Mouse (Mus musculus): ENCODE results near the gene Prg2. TPM values are rescaled to one million over a fixed set of nuclear protein-coding genes. Genes with fewer than 3 reads are reported as not detected.
A peak's percentile ranks its signal among the peaks of the same experiment; 100 is the strongest.

Gene Prg2
- polyA plus RNA-seq, 1 experiment from 2014 or later, result not detected

- no peak overlapping the region for H3K9ac ChIP-seq
- H3K4me2 ChIP-seq, result no peak overlapping the region
- no peaks in the 10 kb centered on the region for H3K4me1 ChIP-seq
- ATAC-seq, result peak; percentile 48; the same call in 1 of the 2 replicates
- no peaks in the 10 kb centered on the region for H3K9me3 ChIP-seq (replicated peaks)
- H3K27ac ChIP-seq, result no peak overlapping the region
- H3K36me3 ChIP-seq (ENCODE audit: poor library complexity, severe bottlenecking), result no peaks in the 10 kb centered on the region
- H3K4me3 ChIP-seq, result no peak overlapping the region
- no peaks in the 10 kb centered on the region for H3K27me3 ChIP-seq
- WGBS, result 87% methylated on average over 3 of the region's 3 CpGs
Observed at GRCm38 (mm10) chr2:84947154-84947771, 33.0 kb upstream of the Prg2 start.

GRCm38 (mm10) chr2:84948252-84948651 lies 32.0 kb upstream of the Prg2 start:
- Histone ChIP-seq H3K4me3 (no peak overlapping the region), H3K27ac (no peak overlapping the region), H3K9ac (no peak overlapping the region), H3K9me3 (replicated peaks) (no peaks in the 10 kb centered on the region), H3K4me2 (no peak overlapping the region), H3K27me3 (no peaks in the 10 kb centered on the region), H3K4me1 (no peaks in the 10 kb centered on the region), H3K36me3 (ENCODE audit: poor library complexity, severe bottlenecking) (no peaks in the 10 kb centered on the region)
- no peak for ATAC-seq
- WGBS, result 86% methylated on average over 7 of the region's 7 CpGs

GRCm38 (mm10) chr2:84948721-84949120 lies 31.5 kb upstream of the Prg2 start:
- Histone ChIP-seq H3K4me2 (no peak overlapping the region), H3K4me3 (no peak overlapping the region), H3K9ac (no peak overlapping the region), H3K4me1 (no peaks in the 10 kb centered on the region), H3K27ac (no peak overlapping the region), H3K27me3 (no peaks in the 10 kb centered on the region), H3K36me3 (ENCODE audit: poor library complexity, severe bottlenecking) (no peaks in the 10 kb centered on the region), H3K9me3 (replicated peaks) (no peaks in the 10 kb centered on the region)
- 0 out of 2 replicates have a peak, but pooled peaks have one; percentile 11 for ATAC-seq
- WGBS, result 90% methylated on average over 2 of the region's 2 CpGs

- Histone ChIP-seq H3K4me3 (no peak overlapping the region), H3K27me3 (no peaks in the 10 kb centered on the region), H3K4me1 (no peaks in the 10 kb centered on the region), H3K9ac (no peak overlapping the region), H3K9me3 (replicated peaks) (no peaks in the 10 kb centered on the region), H3K36me3 (ENCODE audit: poor library complexity, severe bottlenecking) (no peaks in the 10 kb centered on the region), H3K27ac (no peak overlapping the region), H3K4me2 (no peak overlapping the region)
- no peak for ATAC-seq
- 92% methylated on average over 8 of the region's 8 CpGs for WGBS
Observed at GRCm38 (mm10) chr2:84951027-84951426, 29.2 kb upstream of the Prg2 start.

GRCm38 (mm10) chr2:84952251-84952650 lies 28.0 kb upstream of the Prg2 start:
- 92% methylated on average over 1 of the region's 1 CpGs for WGBS
- no peaks in the 10 kb centered on the region for H3K36me3 ChIP-seq (ENCODE audit: poor library complexity, severe bottlenecking)
- no peak overlapping the region for H3K9ac ChIP-seq

GRCm38 (mm10) chr2:84952693-84953092 lies 27.6 kb upstream of the Prg2 start:
- ATAC-seq, result no peak

More at GRCm38 (mm10) chr2:84952251-84952650, 28.0 kb upstream of the Prg2 start:
- Histone ChIP-seq H3K27me3 (no peaks in the 10 kb centered on the region), H3K27ac (no peak overlapping the region), H3K4me1 (no peaks in the 10 kb centered on the region), H3K4me3 (no peak overlapping the region), H3K4me2 (no peak overlapping the region), H3K9me3 (replicated peaks) (no peaks in the 10 kb centered on the region)
- no peak for ATAC-seq

GRCm38 (mm10) chr2:84955435-84955834 lies 24.8 kb upstream of the Prg2 start:
- H3K4me3 ChIP-seq, result no peak overlapping the region
- no peaks in the 10 kb centered on the region for H3K27me3 ChIP-seq
- H3K27ac ChIP-seq, result no peak overlapping the region
- ATAC-seq, result no peak
- H3K9ac ChIP-seq, result no peak overlapping the region
- no peaks in the 10 kb centered on the region for H3K36me3 ChIP-seq (ENCODE audit: poor library complexity, severe bottlenecking)
- 91% methylated on average over 9 of the region's 9 CpGs for whole genome bisulfite sequencing
- H3K4me2 ChIP-seq, result no peak overlapping the region
- no peaks in the 10 kb centered on the region for H3K4me1 ChIP-seq
- H3K9me3 ChIP-seq (replicated peaks), result no peaks in the 10 kb centered on the region

More at GRCm38 (mm10) chr2:84952693-84953092, 27.6 kb upstream of the Prg2 start:
- Histone ChIP-seq H3K27ac (no peak overlapping the region), H3K4me3 (no peak overlapping the region), H3K9ac (no peak overlapping the region), H3K36me3 (ENCODE audit: poor library complexity, severe bottlenecking) (no peaks in the 10 kb centered on the region), H3K9me3 (replicated peaks) (no peaks in the 10 kb centered on the region), H3K27me3 (no peaks in the 10 kb centered on the region), H3K4me1 (no peaks in the 10 kb centered on the region), H3K4me2 (no peak overlapping the region)
- WGBS, result 84% methylated on average over 4 of the region's 4 CpGs

- no peaks in the 10 kb centered on the region for H3K4me1 ChIP-seq
- H3K4me3 ChIP-seq, result no peak overlapping the region
- H3K9ac ChIP-seq, result no peak overlapping the region
- H3K36me3 ChIP-seq (ENCODE audit: poor library complexity, severe bottlenecking), result no peaks in the 10 kb centered on the region
- H3K9me3 ChIP-seq (replicated peaks), result no peaks in the 10 kb centered on the region
- H3K4me2 ChIP-seq, result no peak overlapping the region
- 0 out of 2 replicates have a peak, but pooled peaks have one; percentile 3 for ATAC-seq
- H3K27me3 ChIP-seq, result no peaks in the 10 kb centered on the region
- no peak overlapping the region for H3K27ac ChIP-seq
- WGBS, result 57% methylated on average over 5 of the region's 5 CpGs
Observed at GRCm38 (mm10) chr2:84956274-84956673, 24.0 kb upstream of the Prg2 start.

GRCm38 (mm10) chr2:84958588-84959264 lies 21.5 kb upstream of the Prg2 start:
- no peaks in the 10 kb centered on the region for H3K4me1 ChIP-seq
- H3K27me3 ChIP-seq, result no peaks in the 10 kb centered on the region
- no peak overlapping the region for H3K4me2 ChIP-seq
- no peak for ATAC-seq
- H3K9me3 ChIP-seq (replicated peaks), result no peaks in the 10 kb centered on the region
- H3K9ac ChIP-seq, result no peak overlapping the region
- no peak overlapping the region for H3K4me3 ChIP-seq
- 89% methylated on average over 11 of the region's 11 CpGs for WGBS
- H3K27ac ChIP-seq, result no peak overlapping the region
- no peaks in the 10 kb centered on the region for H3K36me3 ChIP-seq (ENCODE audit: poor library complexity, severe bottlenecking)

- Histone ChIP-seq H3K36me3 (ENCODE audit: poor library complexity, severe bottlenecking) (no peaks in the 10 kb centered on the region), H3K9ac (no peak overlapping the region), H3K27ac (no peak overlapping the region), H3K4me1 (no peaks in the 10 kb centered on the region), H3K4me2 (no peak overlapping the region), H3K9me3 (replicated peaks) (no peaks in the 10 kb centered on the region), H3K27me3 (no peaks in the 10 kb centered on the region), H3K4me3 (no peak overlapping the region)
- ATAC-seq, result no peak
- 93% methylated on average over 2 of the region's 2 CpGs for WGBS
Observed at GRCm38 (mm10) chr2:84961300-84961699, 19.0 kb upstream of the Prg2 start.

- Histone ChIP-seq H3K27ac (no peak overlapping the region), H3K36me3 (ENCODE audit: poor library complexity, severe bottlenecking) (no peaks in the 10 kb centered on the region), H3K4me2 (no peak overlapping the region), H3K9me3 (replicated peaks) (no peaks in the 10 kb centered on the region), H3K4me3 (no peak overlapping the region), H3K9ac (no peak overlapping the region), H3K27me3 (no peaks in the 10 kb centered on the region), H3K4me1 (no peaks in the 10 kb centered on the region)
- no peak for ATAC-seq
- 58% methylated on average over 3 of the region's 3 CpGs for WGBS
Observed at GRCm38 (mm10) chr2:84961901-84962300, 18.4 kb upstream of the Prg2 start.

- Histone ChIP-seq H3K9ac (no peak overlapping the region), H3K4me3 (no peak overlapping the region), H3K9me3 (replicated peaks) (no peaks in the 10 kb centered on the region), H3K4me1 (no peaks in the 10 kb centered on the region), H3K27me3 (no peaks in the 10 kb centered on the region), H3K27ac (no peak overlapping the region), H3K4me2 (no peak overlapping the region), H3K36me3 (ENCODE audit: poor library complexity, severe bottlenecking) (no peaks in the 10 kb centered on the region)
- ATAC-seq, result no peak
- 34% methylated on average over 6 of the region's 6 CpGs for WGBS
Observed at GRCm38 (mm10) chr2:84962906-84963507, 17.3 kb upstream of the Prg2 start.
